ENCODE assay signal across 19 mouse cellular contexts in the genomic region with DNA sequence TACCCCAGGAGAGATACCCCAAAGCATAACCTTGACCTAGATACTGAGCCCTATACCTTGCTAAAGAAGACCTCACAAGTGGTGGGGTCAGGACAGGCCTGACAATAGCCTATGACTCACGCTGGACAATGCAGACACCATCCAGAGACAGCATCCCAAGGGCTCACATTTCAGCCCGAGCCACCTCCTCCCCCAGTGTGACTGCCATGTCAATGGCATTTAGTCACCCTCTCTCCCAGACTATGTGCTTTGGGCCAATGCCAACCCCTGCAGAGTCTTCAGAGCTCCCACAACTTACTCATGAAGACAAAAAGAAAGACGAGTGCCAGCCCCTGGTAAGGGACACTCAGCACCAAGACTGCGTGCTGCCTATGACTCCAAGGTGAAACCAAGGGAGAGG. TPM values are rescaled to one million over a fixed set of nuclear protein-coding genes. Genes with fewer than 3 reads are reported as not detected.
A peak's percentile ranks its signal among the peaks of the same experiment; 100 is the strongest.
DNase-seq lines count a peak whose midpoint lies in the region; ATAC-seq lines count a peak whose summit lies in the region.
"Had no signal": no experiment of that assay in that cellular context is flagged by ENCODE, and none has a peak within 500 bp of the region (broad histone marks: within the 10 kb centered on the region; RNA-seq: fewer than 3 reads in every experiment).

No protein-coding gene starts in this region.

- WGBS in embryonic facial prominence, embryonic 14.5 days = 40% methylated on average over 4 of the region's 4 CpGs
- 60% methylated on average over 4 of the region's 4 CpGs for WGBS in embryonic facial prominence, embryonic 10.5 days
- WGBS in heart, embryonic 12.5 days = 23% methylated on average over 4 of the region's 4 CpGs

- no peaks in the 10 kb centered on the region for H3K36me3 ChIP-seq in embryonic facial prominence, embryonic 14.5 days (ENCODE audit: control insufficient read depth, insufficient read depth, low read length)
- H3K36me3 ChIP-seq in embryonic facial prominence, embryonic 10.5 days (replicated peaks) = no peaks in the 10 kb centered on the region; the same call in 1 of the 2 replicates
- peaks cover 8% of the 10 kb centered on the region; the same call in 1 of the 2 replicates for H3K36me3 ChIP-seq in heart, embryonic 12.5 days
- H3K36me3 ChIP-seq: forebrain, embryonic 10.5 days; hindbrain, embryonic 15.5 days; limb, embryonic 13.5 days had no signal

- DNase-seq in embryonic facial prominence, embryonic 14.5 days (ENCODE audit: low spot score) = peak; percentile 38
- DNase-seq in embryonic facial prominence, embryonic 10.5 days (ENCODE audit: low spot score) = no peak
- DNase-seq in 3134 (ENCODE audit: extremely low read depth, insufficient read length, low spot score) = peak; percentile 78
- peak; percentile 85 for DNase-seq in adrenal gland, adult 2 months
- DNase-seq in thymus, postnatal 36 days = no peak
- no peak for DNase-seq in cerebellum, postnatal 14 days
- DNase-seq in frontal cortex, postnatal 14 days (ENCODE audit: low spot score in 2 of 2) = no peak
- DNase-seq: cerebellum, postnatal 10 days; kidney, adult 2 months; liver, postnatal 0 days; thymus, adult 2 months had no signal

- no peak for ATAC-seq in embryonic facial prominence, embryonic 14.5 days (ENCODE audit: low read depth)
- no peak for ATAC-seq in heart, embryonic 12.5 days (ENCODE audit: insufficient number of reproducible peaks, low FRiP score)
- ATAC-seq: liver, postnatal 0 days had no signal

- H3K4me3 ChIP-seq in embryonic facial prominence, embryonic 14.5 days (ENCODE audit: low read depth, low read length) = no peak overlapping the region
- no peak overlapping the region for H3K4me3 ChIP-seq in embryonic facial prominence, embryonic 10.5 days
- no peak overlapping the region for H3K4me3 ChIP-seq in heart, embryonic 12.5 days
- H3K4me3 ChIP-seq: forebrain, embryonic 10.5 days; hindbrain, embryonic 15.5 days; left cerebral cortex, adult 2 months; limb, embryonic 13.5 days had no signal

- 0 out of 2 replicates have a peak, but pooled peaks cover 3% of the 10 kb centered on the region for H3K4me1 ChIP-seq in embryonic facial prominence, embryonic 14.5 days (ENCODE audit: control insufficient read depth, insufficient read depth, low read length)
- H3K4me1 ChIP-seq in embryonic facial prominence, embryonic 10.5 days = peaks cover 29% of the 10 kb centered on the region
- H3K4me1 ChIP-seq in heart, embryonic 12.5 days (replicated peaks) = peaks cover 63% of the 10 kb centered on the region

- H3K27ac ChIP-seq in embryonic facial prominence, embryonic 14.5 days (replicated peaks; ENCODE audit: low read depth, low read length) = no peak overlapping the region
- H3K27ac ChIP-seq in embryonic facial prominence, embryonic 10.5 days (replicated peaks) = no peak overlapping the region
- H3K27ac ChIP-seq in heart, embryonic 12.5 days (ENCODE audit: poor library complexity, severe bottlenecking) = peak overlapping the region; percentile 87
- H3K27ac ChIP-seq: forebrain, embryonic 10.5 days; hindbrain, embryonic 15.5 days; left cerebral cortex, adult 2 months; limb, embryonic 13.5 days had no signal

- no peak overlapping the region for H3K4me2 ChIP-seq in embryonic facial prominence, embryonic 14.5 days (ENCODE audit: low read depth, low read length)
- H3K4me2 ChIP-seq in heart, embryonic 12.5 days = 0 out of 2 replicates have a peak overlapping the region, but pooled peaks have one; percentile 16
- H3K4me2 ChIP-seq: hindbrain, embryonic 15.5 days; limb, embryonic 13.5 days had no signal

- H3K27me3 ChIP-seq in embryonic facial prominence, embryonic 14.5 days (replicated peaks; ENCODE audit: control insufficient read depth, insufficient read depth, low read length) = peaks cover 63% of the 10 kb centered on the region
- H3K27me3 ChIP-seq in embryonic facial prominence, embryonic 10.5 days (replicated peaks; ENCODE audit: low read depth, poor library complexity, severe bottlenecking) = peaks cover 98% of the 10 kb centered on the region
- H3K27me3 ChIP-seq in heart, embryonic 12.5 days (replicated peaks) = peaks cover 49% of the 10 kb centered on the region

- no peaks in the 10 kb centered on the region for H3K9me3 ChIP-seq in embryonic facial prominence, embryonic 14.5 days (ENCODE audit: control insufficient read depth, low read length)
- no peaks in the 10 kb centered on the region for H3K9me3 ChIP-seq in embryonic facial prominence, embryonic 10.5 days
- no peaks in the 10 kb centered on the region for H3K9me3 ChIP-seq in heart, embryonic 12.5 days (replicated peaks)
- H3K9me3 ChIP-seq: forebrain, embryonic 10.5 days; hindbrain, embryonic 15.5 days; limb, embryonic 13.5 days had no signal

- no peak overlapping the region for H3K9ac ChIP-seq in embryonic facial prominence, embryonic 14.5 days (ENCODE audit: low read depth, low read length)
- no peak overlapping the region for H3K9ac ChIP-seq in heart, embryonic 12.5 days
- H3K9ac ChIP-seq: hindbrain, embryonic 15.5 days; limb, embryonic 13.5 days; liver, postnatal 0 days had no signal

RNA-seq across cellular contexts. Expression of a gene that starts 2.5 kb away (rescaled TPM):
- 4.4 and 7.2 TPM in 2 replicates for polyA plus RNA-seq in embryonic facial prominence, embryonic 14.5 days (2014; fragmentation: Nextera tagmentation; extraction: Ambion mirVana)
- not detected in 2 replicates for polyA plus RNA-seq in embryonic facial prominence, embryonic 10.5 days (2016; fragmentation: Nextera tagmentation; extraction: Ambion mirVana)
- 1 to 10 TPM; 1.3 to 2.0 TPM for total RNA-seq in adrenal gland, adult 2 months (2021)
- polyA plus RNA-seq in adrenal gland, adult 2 months (2012; rRNA removed) = 6.0 and 9.2 TPM in 2 replicates
- polyA plus RNA-seq in heart, embryonic 12.5 days (2016; fragmentation: Nextera tagmentation; extraction: Ambion mirVana) = 30.1 and 32.0 TPM in 2 replicates
- total RNA-seq: megakaryocyte-erythroid progenitor cell, adult 5-6 weeks had no signal

RNA-seq across cellular contexts. Expression of a gene that starts 24.8 kb away (rescaled TPM):
- 11.4 and 11.6 TPM in 2 replicates for polyA plus RNA-seq in embryonic facial prominence, embryonic 14.5 days (2014; fragmentation: Nextera tagmentation; extraction: Ambion mirVana)
- polyA plus RNA-seq in embryonic facial prominence, embryonic 10.5 days (2016; fragmentation: Nextera tagmentation; extraction: Ambion mirVana) = 11.8 and 13.1 TPM in 2 replicates
- 1 to 10 TPM; 6.0 to 7.3 TPM for total RNA-seq in adrenal gland, adult 2 months (2021)
- 24.7 and 27.8 TPM in 2 replicates for polyA plus RNA-seq in adrenal gland, adult 2 months (2012; rRNA removed)
- 3.7 and 4.8 TPM in 2 replicates for polyA plus RNA-seq in heart, embryonic 12.5 days (2016; fragmentation: Nextera tagmentation; extraction: Ambion mirVana)
- total RNA-seq: monocyte, adult 5-6 weeks; neutrophil, adult 5-6 weeks had no signal

RNA-seq across cellular contexts. Expression of a gene that starts 28.7 kb away (rescaled TPM):
- polyA plus RNA-seq in embryonic facial prominence, embryonic 14.5 days (2014; fragmentation: Nextera tagmentation; extraction: Ambion mirVana) = 15.1 and 16.7 TPM in 2 replicates
- polyA plus RNA-seq in embryonic facial prominence, embryonic 10.5 days (2016; fragmentation: Nextera tagmentation; extraction: Ambion mirVana) = 13.0 and 13.2 TPM in 2 replicates
- total RNA-seq in adrenal gland, adult 2 months (2021) = 10 to 100 TPM; 42.1 to 48.8 TPM
- 69.5 and 72.1 TPM in 2 replicates for polyA plus RNA-seq in adrenal gland, adult 2 months (2012; rRNA removed)
- 9.3 and 10.2 TPM in 2 replicates for polyA plus RNA-seq in heart, embryonic 12.5 days (2016; fragmentation: Nextera tagmentation; extraction: Ambion mirVana)

RNA-seq across cellular contexts. Expression of a gene that starts 50.2 kb away (rescaled TPM):
- 2.3 and 3.3 TPM in 2 replicates for polyA plus RNA-seq in embryonic facial prominence, embryonic 14.5 days (2014; fragmentation: Nextera tagmentation; extraction: Ambion mirVana)
- polyA plus RNA-seq in embryonic facial prominence, embryonic 10.5 days (2016; fragmentation: Nextera tagmentation; extraction: Ambion mirVana) = 5.8 and 6.8 TPM in 2 replicates
- total RNA-seq in adrenal gland, adult 2 months (2021) = 10 to 100 TPM; 12.1 to 29.9 TPM
- 28.7 and 38.9 TPM in 2 replicates for polyA plus RNA-seq in adrenal gland, adult 2 months (2012; rRNA removed)
- polyA plus RNA-seq in heart, embryonic 12.5 days (2016; fragmentation: Nextera tagmentation; extraction: Ambion mirVana) = 0.72 and 1.4 TPM in 2 replicates

RNA-seq across cellular contexts. Expression of a gene that starts 51.1 kb away (rescaled TPM):
- 51.2 and 52.3 TPM in 2 replicates for polyA plus RNA-seq in embryonic facial prominence, embryonic 14.5 days (2014; fragmentation: Nextera tagmentation; extraction: Ambion mirVana)
- 33.1 and 35.0 TPM in 2 replicates for polyA plus RNA-seq in embryonic facial prominence, embryonic 10.5 days (2016; fragmentation: Nextera tagmentation; extraction: Ambion mirVana)
- 10 to 100 TPM in 1 of 2 experiments, 1 to 10 TPM in 1; 6.3 to 15.6 TPM for total RNA-seq in adrenal gland, adult 2 months (2021)
- polyA plus RNA-seq in adrenal gland, adult 2 months (2012; rRNA removed) = 31.1 and 37.1 TPM in 2 replicates
- 29.4 and 30.2 TPM in 2 replicates for polyA plus RNA-seq in heart, embryonic 12.5 days (2016; fragmentation: Nextera tagmentation; extraction: Ambion mirVana)
- total RNA-seq: monocyte, adult 5-6 weeks had no signal

Comparison
In these comparisons a context has a peak if more than half of its experiments do, and no peak if none do; other contexts are left out.
1. DNase-seq: peak in embryonic facial prominence, embryonic 14.5 days (single experiment), 3134 (single experiment) and adrenal gland, adult 2 months (single experiment); none in embryonic facial prominence, embryonic 10.5 days (single experiment), thymus, postnatal 36 days (0 of 2), cerebellum, postnatal 14 days (0 of 2) and frontal cortex, postnatal 14 days (0 of 2).